Mouse (Mus musculus): Measurements from ENCODE around the gene Prdx1. TPM values are rescaled to one million over a fixed set of nuclear protein-coding genes. Genes with fewer than 3 reads are reported as not detected.
"Not testable (repeated sequence)": the region's sequence is repeated elsewhere in the genome, so short reads cannot be mapped to it uniquely, and the experiment has no call there.

Gene Prdx1
- polyA plus RNA-seq, 1 experiment = 249 TPM

DNA sequence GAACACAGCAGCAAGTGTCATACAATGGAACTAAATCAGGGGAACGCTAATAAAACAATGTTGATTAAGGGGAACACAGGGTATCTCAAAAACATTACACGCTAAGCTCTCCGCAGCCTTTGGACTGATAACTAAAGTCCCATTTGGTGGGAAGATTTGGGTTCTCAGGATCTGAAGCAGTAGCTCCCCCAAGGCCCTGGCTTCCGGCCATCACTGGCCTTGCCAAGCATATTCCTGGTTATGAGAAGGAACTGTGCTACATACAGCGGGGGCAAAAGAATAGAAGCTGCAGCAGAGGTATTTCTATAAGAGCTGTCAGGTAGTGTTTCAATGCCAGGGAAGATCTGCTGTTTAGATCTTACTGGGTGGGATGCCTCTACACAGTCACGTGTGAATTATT lies 32.1 kb upstream of the Prdx1 start:
- no peak for TF ChIP-seq CTCF (IDR thresholded peaks at IDR 0.05; ENCODE audit: extremely low read depth, insufficient read depth, low read length)

DNA sequence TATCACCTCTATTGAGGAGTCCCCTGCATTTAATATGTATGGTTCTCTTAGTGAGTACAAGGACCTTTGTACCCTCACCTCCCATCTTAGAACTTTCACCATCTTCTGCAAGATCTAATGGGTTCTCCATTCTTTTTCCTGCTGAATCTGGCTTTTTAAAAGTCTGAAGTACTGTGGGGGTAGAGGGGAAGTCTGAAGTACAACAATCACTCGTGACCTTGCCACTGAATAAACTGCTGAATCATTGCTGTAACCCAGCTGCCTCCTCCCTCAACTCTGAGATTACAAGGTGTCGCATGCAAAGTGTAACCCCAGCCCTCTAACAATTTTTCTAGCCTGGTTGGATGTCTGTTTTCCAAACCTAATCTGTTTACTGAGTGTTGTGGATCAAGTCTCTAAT lies 30.2 kb upstream of the Prdx1 start:
- TF ChIP-seq POLR2A (IDR thresholded peaks at IDR 0.05; ENCODE audit: extremely low read depth, insufficient read depth, low read length) (no peak), CTCF (IDR thresholded peaks at IDR 0.05; ENCODE audit: extremely low read depth, insufficient read depth, low read length) (no peak)
- no peak overlapping the region for H3K4me3 ChIP-seq (ENCODE audit: insufficient read depth, low read length)
- H3K27ac ChIP-seq (ENCODE audit: insufficient read depth, low read length) = no peak overlapping the region
- H3K4me1 ChIP-seq (ENCODE audit: control insufficient read depth, insufficient read depth, low read length) = peaks cover 2% of the 10 kb centered on the region

More for the DNA sequence above, 32.1 kb upstream of the Prdx1 start:
- no peak overlapping the region for H3K27ac ChIP-seq (ENCODE audit: insufficient read depth, low read length)
- peaks cover 3% of the 10 kb centered on the region for H3K4me1 ChIP-seq (ENCODE audit: control insufficient read depth, insufficient read depth, low read length)
- no peak overlapping the region for H3K4me3 ChIP-seq (ENCODE audit: insufficient read depth, low read length)

- Histone ChIP-seq H3K27ac (ENCODE audit: insufficient read depth, low read length) (no peak overlapping the region), H3K4me1 (ENCODE audit: control insufficient read depth, insufficient read depth, low read length) (no peaks in the 10 kb centered on the region), H3K4me3 (ENCODE audit: insufficient read depth, low read length) (no peak overlapping the region)
- no peak for TF ChIP-seq POLR2A (IDR thresholded peaks at IDR 0.05; ENCODE audit: extremely low read depth, insufficient read depth, low read length)
- TF ChIP-seq CTCF (IDR thresholded peaks at IDR 0.05; ENCODE audit: extremely low read depth, insufficient read depth, low read length) = no peak
Observed at GRCm38 (mm10) chr4:116655658-116656057, 29.7 kb upstream of the Prdx1 start.

- TF ChIP-seq CTCF (IDR thresholded peaks at IDR 0.05; ENCODE audit: extremely low read depth, insufficient read depth, low read length) = no peak
- no peak for TF ChIP-seq POLR2A (IDR thresholded peaks at IDR 0.05; ENCODE audit: extremely low read depth, insufficient read depth, low read length)
- no peak overlapping the region for H3K4me3 ChIP-seq (ENCODE audit: insufficient read depth, low read length)
- H3K27ac ChIP-seq (ENCODE audit: insufficient read depth, low read length) = no peak overlapping the region
- no peaks in the 10 kb centered on the region for H3K4me1 ChIP-seq (ENCODE audit: control insufficient read depth, insufficient read depth, low read length)
Observed at GRCm38 (mm10) chr4:116657971-116658370, 27.4 kb upstream of the Prdx1 start.

DNA sequence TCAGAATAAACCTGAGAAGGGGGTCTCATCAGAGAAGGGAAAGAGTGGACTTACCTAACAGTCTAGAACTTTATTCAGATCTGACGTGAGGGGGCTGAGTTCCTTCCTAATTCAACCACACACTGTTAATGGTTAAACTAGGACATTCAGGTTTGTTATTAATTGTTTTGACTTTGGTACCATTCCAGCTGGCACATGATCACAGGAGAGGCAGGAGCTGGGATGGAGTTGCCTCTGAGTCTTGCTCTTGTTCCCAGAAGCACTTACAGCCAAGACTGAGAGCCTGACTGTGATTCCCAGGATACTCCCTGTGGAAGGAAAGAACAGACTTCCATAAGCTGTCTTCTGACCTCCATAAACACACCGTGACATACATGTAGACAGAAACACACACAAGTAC lies 25.9 kb upstream of the Prdx1 start:
- no peak overlapping the region for H3K4me3 ChIP-seq (ENCODE audit: insufficient read depth, low read length)
- no peaks in the 10 kb centered on the region for H3K4me1 ChIP-seq (ENCODE audit: control insufficient read depth, insufficient read depth, low read length)
- no peak for TF ChIP-seq POLR2A (IDR thresholded peaks at IDR 0.05; ENCODE audit: extremely low read depth, insufficient read depth, low read length)
- no peak for TF ChIP-seq CTCF (IDR thresholded peaks at IDR 0.05; ENCODE audit: extremely low read depth, insufficient read depth, low read length)
- no peak overlapping the region for H3K27ac ChIP-seq (ENCODE audit: insufficient read depth, low read length)

- H3K27ac ChIP-seq (ENCODE audit: insufficient read depth, low read length); H3K4me3 ChIP-seq (ENCODE audit: insufficient read depth, low read length); H3K4me1 ChIP-seq (ENCODE audit: control insufficient read depth, insufficient read depth, low read length): not testable (repeated sequence)
Observed at GRCm38 (mm10) chr4:116659916-116660315, 25.4 kb upstream of the Prdx1 start.

GRCm38 (mm10) chr4:116660829-116661228 lies 24.5 kb upstream of the Prdx1 start:
- Histone ChIP-seq H3K4me1 (ENCODE audit: control insufficient read depth, insufficient read depth, low read length) (no peaks in the 10 kb centered on the region), H3K27ac (ENCODE audit: insufficient read depth, low read length) (no peak overlapping the region), H3K4me3 (ENCODE audit: insufficient read depth, low read length) (no peak overlapping the region)
- TF ChIP-seq POLR2A (IDR thresholded peaks at IDR 0.05; ENCODE audit: extremely low read depth, insufficient read depth, low read length) (no peak), CTCF (IDR thresholded peaks at IDR 0.05; ENCODE audit: extremely low read depth, insufficient read depth, low read length) (no peak)

DNA sequence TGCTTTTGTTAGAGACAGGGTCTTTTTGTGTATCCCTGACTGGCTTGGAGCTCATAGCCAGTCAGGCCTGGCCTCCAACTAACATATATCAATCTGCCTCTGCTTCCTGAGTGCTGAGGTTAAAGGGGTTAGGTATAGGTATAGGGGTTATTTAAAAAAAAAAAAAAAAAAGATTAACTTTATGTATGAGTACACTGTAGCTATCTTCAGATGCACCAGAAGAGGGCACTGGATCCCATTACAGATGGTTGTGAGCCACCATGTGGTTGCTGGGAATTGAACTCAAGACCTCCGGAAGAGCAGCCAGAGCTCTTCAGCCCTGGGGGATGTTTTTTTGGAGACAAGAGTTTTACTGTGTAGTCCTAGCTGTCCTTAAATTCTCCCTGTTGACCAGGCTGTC lies 23.3 kb upstream of the Prdx1 start:
- TF ChIP-seq CTCF (IDR thresholded peaks at IDR 0.05; ENCODE audit: extremely low read depth, insufficient read depth, low read length) (no peak), POLR2A (IDR thresholded peaks at IDR 0.05; ENCODE audit: extremely low read depth, insufficient read depth, low read length) (no peak)
- Histone ChIP-seq H3K4me3 (ENCODE audit: insufficient read depth, low read length) (no peak overlapping the region), H3K27ac (ENCODE audit: insufficient read depth, low read length) (no peak overlapping the region), H3K4me1 (ENCODE audit: control insufficient read depth, insufficient read depth, low read length) (no peaks in the 10 kb centered on the region)

DNA sequence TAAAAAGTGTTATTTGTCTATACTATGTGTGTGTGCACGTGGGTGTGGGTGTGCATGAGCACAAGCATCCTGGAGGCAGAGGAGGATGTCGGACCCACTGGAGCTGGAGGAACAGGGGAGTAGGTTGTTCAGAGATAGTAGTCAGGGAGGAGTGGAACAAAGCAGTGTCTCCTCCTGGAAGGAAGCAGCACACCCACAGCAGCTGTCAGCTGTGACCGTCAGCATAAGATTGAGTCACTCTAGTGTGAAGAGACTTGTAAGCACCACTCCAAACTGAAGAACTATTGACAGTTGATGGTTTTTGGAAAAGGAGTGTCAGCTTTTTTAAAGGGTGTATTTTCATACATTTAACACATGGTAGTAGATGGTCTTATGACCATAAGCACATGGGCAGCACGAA lies 18.7 kb upstream of the Prdx1 start:
- TF ChIP-seq POLR2A (IDR thresholded peaks at IDR 0.05; ENCODE audit: extremely low read depth, insufficient read depth, low read length) (no peak), CTCF (IDR thresholded peaks at IDR 0.05; ENCODE audit: extremely low read depth, insufficient read depth, low read length) (no peak)
- Histone ChIP-seq H3K4me3 (ENCODE audit: insufficient read depth, low read length) (no peak overlapping the region), H3K4me1 (ENCODE audit: control insufficient read depth, insufficient read depth, low read length) (no peaks in the 10 kb centered on the region; the same call in 1 of the 2 replicates), H3K27ac (ENCODE audit: insufficient read depth, low read length) (no peak overlapping the region)

DNA sequence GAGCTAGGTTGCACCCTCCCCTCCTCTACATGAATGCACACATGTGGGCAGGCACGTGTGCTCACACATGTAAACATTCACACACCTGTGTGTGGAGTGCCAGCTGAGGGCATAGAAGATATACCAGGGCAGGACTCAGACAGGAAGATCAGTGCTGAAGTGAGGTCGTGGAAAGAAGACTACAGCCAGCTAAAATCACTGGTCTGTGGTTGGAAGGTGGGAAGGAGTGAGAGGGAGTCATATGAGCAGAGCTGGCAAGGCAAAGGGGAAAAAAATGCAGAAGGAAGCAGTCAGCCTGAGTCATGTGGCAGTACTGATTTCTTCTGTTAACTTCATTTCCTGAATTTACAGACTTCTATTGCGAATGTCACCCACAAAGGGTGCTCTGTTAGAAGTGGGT lies 17.2 kb upstream of the Prdx1 start:
- TF ChIP-seq CTCF (IDR thresholded peaks at IDR 0.05; ENCODE audit: extremely low read depth, insufficient read depth, low read length) = no peak
- no peak for TF ChIP-seq POLR2A (IDR thresholded peaks at IDR 0.05; ENCODE audit: extremely low read depth, insufficient read depth, low read length)
- no peak overlapping the region for H3K4me3 ChIP-seq (ENCODE audit: insufficient read depth, low read length)
- H3K27ac ChIP-seq (ENCODE audit: insufficient read depth, low read length) = no peak overlapping the region
- no peaks in the 10 kb centered on the region; the same call in 1 of the 2 replicates for H3K4me1 ChIP-seq (ENCODE audit: control insufficient read depth, insufficient read depth, low read length)

DNA sequence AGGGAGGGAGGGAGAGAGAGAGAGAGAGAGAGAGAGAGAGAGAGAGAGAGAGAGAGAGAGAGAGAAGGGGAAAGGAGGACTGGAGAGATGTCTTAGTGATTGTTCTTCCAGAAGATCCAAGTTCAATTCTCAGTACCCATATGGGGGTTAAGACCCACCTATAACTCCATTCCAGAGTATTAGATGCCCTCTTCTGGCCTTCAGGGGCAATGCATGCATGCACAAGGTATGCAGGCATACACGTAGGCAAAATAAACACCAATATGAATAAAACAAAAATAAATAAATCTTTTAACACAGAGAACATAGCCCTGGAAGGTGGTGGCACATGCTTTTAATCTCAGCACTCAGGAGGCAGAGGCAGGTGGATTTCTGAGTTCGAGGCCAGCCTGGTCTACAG lies 16.1 kb upstream of the Prdx1 start:
- no peaks in the 10 kb centered on the region; the same call in 1 of the 2 replicates for H3K4me1 ChIP-seq (ENCODE audit: control insufficient read depth, insufficient read depth, low read length)
- TF ChIP-seq POLR2A (IDR thresholded peaks at IDR 0.05; ENCODE audit: extremely low read depth, insufficient read depth, low read length) (no peak), CTCF (IDR thresholded peaks at IDR 0.05; ENCODE audit: extremely low read depth, insufficient read depth, low read length) (0 out of 2 replicates have a peak, but pooled peaks have one; percentile 10)

More for the DNA sequence above, 16.1 kb upstream of the Prdx1 start:
- Histone ChIP-seq H3K27ac (ENCODE audit: insufficient read depth, low read length) (no peak overlapping the region), H3K4me3 (ENCODE audit: insufficient read depth, low read length) (no peak overlapping the region)
